Mouse (Mus musculus) forebrain, embryonic 12.5 days (tissue): ENCODE data around the gene 4930438A08Rik. TPM values are rescaled to one million over a fixed set of nuclear protein-coding genes. Genes with fewer than 3 reads are reported as not detected.
A peak's percentile ranks its signal among the peaks of the same experiment; 100 is the strongest.
"Not testable (repeated sequence)": the region's sequence is repeated elsewhere in the genome, so short reads cannot be mapped to it uniquely, and the experiment has no call there.

Source experiments
- ATAC-seq: fragments of 200-750 bp; cut with Nextera tagmentation; 2 replicates; pipeline ENCODE4 v1.8.0; 2017; ENCODE audit warnings: moderate TSS enrichment; ENCODE audit not compliant: low FRiP score
- H3K27ac ChIP-seq: fragments of 300-500 bp; sonication (generic); 2 replicates; pipeline ENCODE4 v1.5.1; 2016; ENCODE audit warnings: mild to moderate bottlenecking
- H3K27me3 ChIP-seq: fragments of 300-500 bp; sonication (generic); 2 replicates; pipeline ENCODE4 v1.6.1; 2016; ENCODE audit warnings: mild to moderate bottlenecking
- H3K36me3 ChIP-seq: fragments of 300-500 bp; sonication (generic); replicated peaks from 2 replicates; pipeline ENCODE4 v1.6.1; 2016; ENCODE audit warnings: mild to moderate bottlenecking
- H3K4me1 ChIP-seq: fragments of 300-500 bp; sonication (generic); 2 replicates; pipeline ENCODE4 v1.6.1; 2016
- H3K4me2 ChIP-seq: fragments of 300-500 bp; sonication (generic); 2 replicates; pipeline ENCODE4 v1.6.1; 2016; ENCODE audit warnings: mild to moderate bottlenecking, moderate library complexity
- H3K4me3 ChIP-seq: fragments of 300-500 bp; sonication (generic); replicated peaks from 2 replicates; pipeline ENCODE4 v1.5.1; 2016; ENCODE audit warnings: mild to moderate bottlenecking
- H3K9ac ChIP-seq: fragments of 300-500 bp; sonication (generic); 2 replicates; pipeline ENCODE4 v1.6.1; 2016; ENCODE audit warnings: mild to moderate bottlenecking
- H3K9me3 ChIP-seq: fragments of 300-500 bp; sonication (generic); 2 replicates; pipeline ENCODE4 v1.6.1; 2016
- WGBS: fragments of 180-500 bp; shearing (Covaris S2); methylation state at CpG from one replicate; pipeline ENCODE4 v1.1.7; 2016; 5-methylcytosine and 5-hydroxymethylcytosine counted together
- polyA plus RNA-seq: library from polyadenylated mRNA; unstranded; fragments of >200 nt; fragmentation: Nextera tagmentation; extraction: Ambion mirVana; gene quantifications from 2 replicates; pipeline ENCODE4 v1.2.1, GENCODE M21; 2016

4930438A08Rik gene
- not detected in 2 replicates for polyA plus RNA-seq

- no peaks in the 10 kb centered on the region for H3K36me3 ChIP-seq
- H3K27ac ChIP-seq = no peak within 1 kb of the TSS
- 62% methylated on average over 2 of the region's 2 CpGs for WGBS
- 0 out of 2 replicates have a peak, but pooled peaks cover 9% of the 10 kb centered on the region for H3K27me3 ChIP-seq
- no peak within 1 kb of the TSS for H3K4me2 ChIP-seq
- H3K4me1 ChIP-seq = no peaks in the 10 kb centered on the region
- no peak within 1 kb of the TSS for H3K4me3 ChIP-seq
- H3K9ac ChIP-seq = no peak within 1 kb of the TSS
- ATAC-seq = no peak
- H3K9me3 ChIP-seq = no peaks in the 10 kb centered on the region
These were observed at the start of gene 4930438A08Rik for GRCm38 (mm10) chr11:58274572-58274971. Gene 4930438A08Rik (plus strand): TSS chr11:58274799.

GRCm38 (mm10) chr11:58224872-58225271, 49.7 kb upstream of the 4930438A08Rik start:
- H3K27me3 ChIP-seq, H3K27ac ChIP-seq, H3K4me3 ChIP-seq, H3K36me3 ChIP-seq, H3K4me1 ChIP-seq, ATAC-seq, H3K9ac ChIP-seq, H3K9me3 ChIP-seq, H3K4me2 ChIP-seq: not testable (repeated sequence)
- WGBS = 78% methylated on average over 2 of the region's 2 CpGs

- H3K4me2 ChIP-seq = no peak overlapping the region
- WGBS = 10% methylated on average over 5 of the region's 5 CpGs
- no peaks in the 10 kb centered on the region for H3K9me3 ChIP-seq
- no peaks in the 10 kb centered on the region for H3K27me3 ChIP-seq
- ATAC-seq = no peak
- H3K27ac ChIP-seq = no peak overlapping the region
- H3K36me3 ChIP-seq = no peaks in the 10 kb centered on the region
- H3K4me3 ChIP-seq = no peak overlapping the region
- H3K9ac ChIP-seq = no peak overlapping the region
- H3K4me1 ChIP-seq = no peaks in the 10 kb centered on the region
These were observed 48.9 kb upstream of the 4930438A08Rik start for GRCm38 (mm10) chr11:58225655-58226054.

- H3K4me3 ChIP-seq = no peak overlapping the region
- H3K9me3 ChIP-seq = no peaks in the 10 kb centered on the region
- no peak overlapping the region for H3K27ac ChIP-seq
- ATAC-seq = no peak
- H3K4me1 ChIP-seq = no peaks in the 10 kb centered on the region
- no peak overlapping the region for H3K4me2 ChIP-seq
- no peak overlapping the region for H3K9ac ChIP-seq
- H3K36me3 ChIP-seq = no peaks in the 10 kb centered on the region
- H3K27me3 ChIP-seq = no peaks in the 10 kb centered on the region
These were observed 48.2 kb upstream of the 4930438A08Rik start for GRCm38 (mm10) chr11:58226425-58226824.

GRCm38 (mm10) chr11:58228021-58228420, 46.6 kb upstream of the 4930438A08Rik start:
- not testable (repeated sequence) for H3K27me3 ChIP-seq, ATAC-seq
- 78% methylated on average over 2 of the region's 2 CpGs for WGBS

GRCm38 (mm10) chr11:58230396-58230910, 44.1 kb upstream of the 4930438A08Rik start:
- Histone ChIP-seq H3K4me3 (no peak overlapping the region), H3K9ac (no peak overlapping the region), H3K27me3 (no peaks in the 10 kb centered on the region), H3K27ac (no peak overlapping the region), H3K4me2 (no peak overlapping the region), H3K4me1 (peaks cover 5% of the 10 kb centered on the region; the same call in 1 of the 2 replicates), H3K36me3 (no peaks in the 10 kb centered on the region), H3K9me3 (no peaks in the 10 kb centered on the region)
- ATAC-seq = no peak
- WGBS = 72% methylated on average over 16 of the region's 16 CpGs

More at GRCm38 (mm10) chr11:58228021-58228420, 46.6 kb upstream of the 4930438A08Rik start:
- not testable (repeated sequence) for H3K4me1 ChIP-seq, H3K9ac ChIP-seq, H3K9me3 ChIP-seq, H3K27ac ChIP-seq, H3K4me3 ChIP-seq, H3K4me2 ChIP-seq, H3K36me3 ChIP-seq

GRCm38 (mm10) chr11:58231156-58231555, 43.4 kb upstream of the 4930438A08Rik start:
- ATAC-seq = no peak
- Histone ChIP-seq H3K27me3 (0 out of 2 replicates have a peak, but pooled peaks cover 5% of the 10 kb centered on the region), H3K4me1 (peaks cover 5% of the 10 kb centered on the region; the same call in 1 of the 2 replicates), H3K4me3 (no peak overlapping the region), H3K9ac (no peak overlapping the region), H3K9me3 (no peaks in the 10 kb centered on the region), H3K36me3 (no peaks in the 10 kb centered on the region), H3K4me2 (no peak overlapping the region), H3K27ac (no peak overlapping the region)
- 91% methylated on average over 8 of the region's 8 CpGs for WGBS

GRCm38 (mm10) chr11:58234551-58234950, 40.0 kb upstream of the 4930438A08Rik start:
- not testable (repeated sequence) for H3K27ac ChIP-seq, H3K36me3 ChIP-seq, ATAC-seq, H3K27me3 ChIP-seq, H3K4me3 ChIP-seq, H3K9me3 ChIP-seq, H3K9ac ChIP-seq, H3K4me2 ChIP-seq
- WGBS = 89% methylated on average over 3 of the region's 3 CpGs
- peaks cover 13% of the 10 kb centered on the region; the same call in 1 of the 2 replicates for H3K4me1 ChIP-seq

- Histone ChIP-seq H3K4me1 (peaks cover 14% of the 10 kb centered on the region; the same call in 1 of the 2 replicates), H3K27me3 (0 out of 2 replicates have a peak, but pooled peaks cover 6% of the 10 kb centered on the region), H3K36me3 (no peaks in the 10 kb centered on the region), H3K4me3 (no peak overlapping the region), H3K9me3 (no peaks in the 10 kb centered on the region), H3K9ac (no peak overlapping the region), H3K4me2 (no peak overlapping the region), H3K27ac (no peak overlapping the region)
- no peak for ATAC-seq
- 15% methylated on average over 6 of the region's 6 CpGs for WGBS
These were observed 39.4 kb upstream of the 4930438A08Rik start for GRCm38 (mm10) chr11:58235152-58235551.

- peaks cover 8% of the 10 kb centered on the region; the same call in 1 of the 2 replicates for H3K4me1 ChIP-seq
- peak overlapping the region; percentile 64 for H3K4me2 ChIP-seq
- H3K4me3 ChIP-seq = peak overlapping the region; percentile 39
- H3K9ac ChIP-seq = 0 out of 2 replicates have a peak overlapping the region, but pooled peaks have one; percentile 41
- peaks cover 6% of the 10 kb centered on the region; the same call in 1 of the 2 replicates for H3K27me3 ChIP-seq
- WGBS = under 1% methylated on average over 37 of the region's 37 CpGs
- peak; percentile 86 for ATAC-seq
- no peak overlapping the region for H3K27ac ChIP-seq
- no peaks in the 10 kb centered on the region for H3K36me3 ChIP-seq
- no peaks in the 10 kb centered on the region for H3K9me3 ChIP-seq
These were observed 35.5 kb upstream of the 4930438A08Rik start for GRCm38 (mm10) chr11:58238840-58239791.

- ATAC-seq = no peak
- H3K4me3 ChIP-seq = no peak overlapping the region
- WGBS = 45% methylated on average over 4 of the region's 4 CpGs
- no peaks in the 10 kb centered on the region for H3K9me3 ChIP-seq
- H3K4me1 ChIP-seq = no peaks in the 10 kb centered on the region
- no peak overlapping the region for H3K27ac ChIP-seq
- no peak overlapping the region for H3K9ac ChIP-seq
- no peaks in the 10 kb centered on the region for H3K36me3 ChIP-seq
- no peak overlapping the region for H3K4me2 ChIP-seq
- no peaks in the 10 kb centered on the region; the same call in 1 of the 2 replicates for H3K27me3 ChIP-seq
These were observed 27.3 kb upstream of the 4930438A08Rik start for GRCm38 (mm10) chr11:58247294-58247693.

GRCm38 (mm10) chr11:58249203-58249981, 25.2 kb upstream of the 4930438A08Rik start:
- H3K4me3 ChIP-seq = no peak overlapping the region
- no peak overlapping the region for H3K4me2 ChIP-seq
- no peak overlapping the region for H3K27ac ChIP-seq
- WGBS = 87% methylated on average over 7 of the region's 7 CpGs
- no peak overlapping the region for H3K9ac ChIP-seq
- no peaks in the 10 kb centered on the region for H3K36me3 ChIP-seq
- no peaks in the 10 kb centered on the region for H3K9me3 ChIP-seq
- H3K27me3 ChIP-seq = no peaks in the 10 kb centered on the region
- no peak for ATAC-seq
- H3K4me1 ChIP-seq = no peaks in the 10 kb centered on the region
